Mouse (Mus musculus): Measurements from ENCODE around the gene Osbpl7. TPM values are rescaled to one million over a fixed set of nuclear protein-coding genes. Genes with fewer than 3 reads are reported as not detected.
A peak's percentile ranks its signal among the peaks of the same experiment; 100 is the strongest.

The Osbpl7 gene
- polyA plus RNA-seq, 1 experiment from 2014 or later, result 7.9 TPM

- Histone ChIP-seq H3K4me1 (replicated peaks; ENCODE audit: control insufficient read depth, insufficient read depth, low read length) (no peaks in the 10 kb centered on the region), H3K27me3 (ENCODE audit: control insufficient read depth, insufficient read depth, low read length) (no peaks in the 10 kb centered on the region; the same call in 1 of the 2 replicates), H3K36me3 (replicated peaks; ENCODE audit: control insufficient read depth, insufficient read depth) (no peaks in the 10 kb centered on the region), H3K27ac (no peak overlapping the region), H3K4me2 (replicated peaks) (no peak overlapping the region), H3K9me3 (ENCODE audit: control insufficient read depth, low read length) (no peaks in the 10 kb centered on the region), H3K9ac (no peak overlapping the region), H3K4me3 (replicated peaks; ENCODE audit: low read length) (no peak overlapping the region)
- ATAC-seq (ENCODE audit: low FRiP score) (no peak), DNase-seq (ENCODE audit: low spot score) (no peak)
- WGBS, result 24% methylated on average over 18 of the region's 18 CpGs
Observed at GRCm38 (mm10) chr11:97098791-97099190, 48.4 kb downstream of the Osbpl7 start.

GRCm38 (mm10) chr11:97101722-97102121, 51.3 kb downstream of the Osbpl7 start:
- no peak overlapping the region for H3K27ac ChIP-seq
- no peaks in the 10 kb centered on the region for H3K9me3 ChIP-seq (ENCODE audit: control insufficient read depth, low read length)
- no peak overlapping the region for H3K4me2 ChIP-seq (replicated peaks)
- H3K4me1 ChIP-seq (replicated peaks; ENCODE audit: control insufficient read depth, insufficient read depth, low read length), result no peaks in the 10 kb centered on the region
- H3K4me3 ChIP-seq (replicated peaks; ENCODE audit: low read length), result no peak overlapping the region
- WGBS, result 22% methylated on average over 9 of the region's 9 CpGs
- no peaks in the 10 kb centered on the region; the same call in 1 of the 2 replicates for H3K27me3 ChIP-seq (ENCODE audit: control insufficient read depth, insufficient read depth, low read length)
- no peaks in the 10 kb centered on the region for H3K36me3 ChIP-seq (replicated peaks; ENCODE audit: control insufficient read depth, insufficient read depth)
- ATAC-seq (ENCODE audit: low FRiP score), result no peak
- H3K9ac ChIP-seq, result no peak overlapping the region
- DNase-seq (ENCODE audit: low spot score), result peak; percentile 50

GRCm38 (mm10) chr11:97103163-97104090, 53.0 kb downstream of the Osbpl7 start:
- H3K27me3 ChIP-seq (ENCODE audit: control insufficient read depth, insufficient read depth, low read length), result no peaks in the 10 kb centered on the region; the same call in 1 of the 2 replicates

GRCm38 (mm10) chr11:97104091-97104483, 53.7 kb downstream of the Osbpl7 start:
- Histone ChIP-seq H3K4me2 (replicated peaks) (no peak overlapping the region), H3K4me3 (replicated peaks; ENCODE audit: low read length) (no peak overlapping the region), H3K36me3 (replicated peaks; ENCODE audit: control insufficient read depth, insufficient read depth) (no peaks in the 10 kb centered on the region), H3K27ac (no peak overlapping the region), H3K9ac (no peak overlapping the region), H3K27me3 (ENCODE audit: control insufficient read depth, insufficient read depth, low read length) (no peaks in the 10 kb centered on the region), H3K9me3 (ENCODE audit: control insufficient read depth, low read length) (no peaks in the 10 kb centered on the region), H3K4me1 (replicated peaks; ENCODE audit: control insufficient read depth, insufficient read depth, low read length) (no peaks in the 10 kb centered on the region)
- ATAC-seq (ENCODE audit: low FRiP score) (no peak), DNase-seq (ENCODE audit: low spot score) (no peak)
- 95% methylated on average over 9 of the region's 9 CpGs for WGBS

More at GRCm38 (mm10) chr11:97103163-97104090, 53.0 kb downstream of the Osbpl7 start:
- no peak for DNase-seq (ENCODE audit: low spot score)
- Histone ChIP-seq H3K9me3 (ENCODE audit: control insufficient read depth, low read length) (no peaks in the 10 kb centered on the region), H3K36me3 (replicated peaks; ENCODE audit: control insufficient read depth, insufficient read depth) (no peaks in the 10 kb centered on the region), H3K4me2 (replicated peaks) (no peak overlapping the region), H3K4me1 (replicated peaks; ENCODE audit: control insufficient read depth, insufficient read depth, low read length) (no peaks in the 10 kb centered on the region), H3K4me3 (replicated peaks; ENCODE audit: low read length) (no peak overlapping the region), H3K27ac (no peak overlapping the region), H3K9ac (no peak overlapping the region)
- 93% methylated on average over 10 of the region's 10 CpGs for WGBS
- no peak for ATAC-seq (ENCODE audit: low FRiP score)

GRCm38 (mm10) chr11:97108976-97109375, 58.5 kb downstream of the Osbpl7 start:
- ATAC-seq (ENCODE audit: low FRiP score), result no peak

GRCm38 (mm10) chr11:97112519-97113125, 62.2 kb downstream of the Osbpl7 start:
- H3K4me3 ChIP-seq (replicated peaks; ENCODE audit: low read length), result no peak overlapping the region
- H3K4me2 ChIP-seq (replicated peaks), result no peak overlapping the region
- no peak overlapping the region for H3K9ac ChIP-seq
- no peaks in the 10 kb centered on the region for H3K9me3 ChIP-seq (ENCODE audit: control insufficient read depth, low read length)
- no peaks in the 10 kb centered on the region for H3K36me3 ChIP-seq (replicated peaks; ENCODE audit: control insufficient read depth, insufficient read depth)
- ATAC-seq (ENCODE audit: low FRiP score) (no peak), DNase-seq (ENCODE audit: low spot score) (no peak)
- H3K4me1 ChIP-seq (replicated peaks; ENCODE audit: control insufficient read depth, insufficient read depth, low read length), result peaks cover 16% of the 10 kb centered on the region; the same call in 1 of the 2 replicates
- no peak overlapping the region for H3K27ac ChIP-seq
- WGBS, result 77% methylated on average over 9 of the region's 9 CpGs
- H3K27me3 ChIP-seq (ENCODE audit: control insufficient read depth, insufficient read depth, low read length), result peaks cover 50% of the 10 kb centered on the region

More at GRCm38 (mm10) chr11:97108976-97109375, 58.5 kb downstream of the Osbpl7 start:
- H3K4me2 ChIP-seq (replicated peaks), result no peak overlapping the region
- no peak overlapping the region for H3K4me3 ChIP-seq (replicated peaks; ENCODE audit: low read length)
- no peaks in the 10 kb centered on the region for H3K9me3 ChIP-seq (ENCODE audit: control insufficient read depth, low read length)
- H3K27me3 ChIP-seq (ENCODE audit: control insufficient read depth, insufficient read depth, low read length), result peaks cover 14% of the 10 kb centered on the region
- H3K27ac ChIP-seq, result no peak overlapping the region
- no peaks in the 10 kb centered on the region for H3K36me3 ChIP-seq (replicated peaks; ENCODE audit: control insufficient read depth, insufficient read depth)
- no peak overlapping the region for H3K9ac ChIP-seq
- DNase-seq (ENCODE audit: low spot score), result no peak
- WGBS, result 84% methylated on average over 16 of the region's 16 CpGs
- peaks cover under 1% of the 10 kb centered on the region; the same call in 1 of the 2 replicates for H3K4me1 ChIP-seq (replicated peaks; ENCODE audit: control insufficient read depth, insufficient read depth, low read length)

- no peaks in the 10 kb centered on the region for H3K9me3 ChIP-seq (ENCODE audit: control insufficient read depth, low read length)
- no peaks in the 10 kb centered on the region for H3K36me3 ChIP-seq (replicated peaks; ENCODE audit: control insufficient read depth, insufficient read depth)
- no peak for ATAC-seq (ENCODE audit: low FRiP score)
- WGBS, result 1% methylated on average over 80 of the region's 87 CpGs
- peaks cover 16% of the 10 kb centered on the region; the same call in 1 of the 2 replicates for H3K4me1 ChIP-seq (replicated peaks; ENCODE audit: control insufficient read depth, insufficient read depth, low read length)
- peak within 1 kb of the TSS; percentile 68 for H3K4me2 ChIP-seq (replicated peaks)
- H3K4me3 ChIP-seq (replicated peaks; ENCODE audit: low read length), result peak within 1 kb of the TSS; percentile 34
- H3K9ac ChIP-seq, result no peak within 1 kb of the TSS
- DNase-seq (ENCODE audit: low spot score), result no peak
- peaks cover 50% of the 10 kb centered on the region for H3K27me3 ChIP-seq (ENCODE audit: control insufficient read depth, insufficient read depth, low read length)
- H3K27ac ChIP-seq, result no peak within 1 kb of the TSS
Observed at GRCm38 (mm10) chr11:97114671-97115601, 64.5 kb downstream of the Osbpl7 start, which contains the start of gene Tbx21. Gene Tbx21, minus strand, starts transcription at chr11:97115331.

GRCm38 (mm10) chr11:97115797-97116196, 65.4 kb downstream of the Osbpl7 start:
- DNase-seq (ENCODE audit: low spot score), result no peak
- H3K9me3 ChIP-seq (ENCODE audit: control insufficient read depth, low read length), result no peaks in the 10 kb centered on the region
- H3K27ac ChIP-seq, result no peak overlapping the region
- peaks cover 16% of the 10 kb centered on the region; the same call in 1 of the 2 replicates for H3K4me1 ChIP-seq (replicated peaks; ENCODE audit: control insufficient read depth, insufficient read depth, low read length)
- H3K4me3 ChIP-seq (replicated peaks; ENCODE audit: low read length), result no peak overlapping the region
- no peak overlapping the region; the same call in 1 of the 2 replicates for H3K4me2 ChIP-seq (replicated peaks)
- H3K27me3 ChIP-seq (ENCODE audit: control insufficient read depth, insufficient read depth, low read length), result peaks cover 50% of the 10 kb centered on the region
- ATAC-seq (ENCODE audit: low FRiP score), result no peak
- H3K36me3 ChIP-seq (replicated peaks; ENCODE audit: control insufficient read depth, insufficient read depth), result no peaks in the 10 kb centered on the region
- H3K9ac ChIP-seq, result no peak overlapping the region
- 7% methylated on average over 11 of the region's 11 CpGs for WGBS
